Mouse (Mus musculus) embryonic facial prominence, embryonic 10.5 days (tissue): ENCODE results near the gene Pwwp2b. TPM values are rescaled to one million over a fixed set of nuclear protein-coding genes. Genes with fewer than 3 reads are reported as not detected.

Source experiments
- DNase-seq: peaks from one replicate; pipeline ENCODE4 v3.0.0-alpha.2; 2017; ENCODE audit warnings: low spot score
- H3K27ac ChIP-seq: fragments of 300-500 bp; sonication (generic); replicated peaks from 2 replicates; pipeline ENCODE4 v1.5.1; 2016; ENCODE audit warnings: mild to moderate bottlenecking
- H3K27me3 ChIP-seq: fragments of 300-500 bp; sonication (generic); replicated peaks from 2 replicates; pipeline ENCODE4 v1.6.1; 2016; ENCODE audit warnings: low read depth, mild to moderate bottlenecking; ENCODE audit not compliant: poor library complexity, severe bottlenecking
- H3K36me3 ChIP-seq: fragments of 300-500 bp; sonication (generic); replicated peaks from 2 replicates; pipeline ENCODE4 v1.6.1; 2016; ENCODE audit warnings: mild to moderate bottlenecking, moderate library complexity
- H3K4me1 ChIP-seq: fragments of 300-500 bp; sonication (generic); 2 replicates; pipeline ENCODE4 v1.6.1; 2016
- H3K4me3 ChIP-seq: fragments of 300-500 bp; sonication (generic); 2 replicates; pipeline ENCODE4 v1.5.1; 2016; ENCODE audit warnings: mild to moderate bottlenecking, moderate library complexity
- H3K9me3 ChIP-seq: fragments of 300-500 bp; sonication (generic); 2 replicates; pipeline ENCODE4 v1.6.1; 2016; ENCODE audit warnings: mild to moderate bottlenecking
- WGBS: fragments of 180-500 bp; shearing (Covaris S2); methylation state at CpG from one replicate; pipeline ENCODE4 v1.1.7; 2016; 5-methylcytosine and 5-hydroxymethylcytosine counted together
- polyA plus RNA-seq: library from polyadenylated mRNA; unstranded; fragments of >200 nt; fragmentation: Nextera tagmentation; extraction: Ambion mirVana; gene quantifications from 2 replicates; pipeline ENCODE4 v1.2.1, GENCODE M21; 2016

Gene Pwwp2b
- polyA plus RNA-seq, 1 experiment from 2014 or later, result 7.6 TPM

GRCm38 (mm10) chr7:139252566-139252965 is 4.3 kb downstream of the Pwwp2b start:
- H3K9me3 ChIP-seq, result no peaks in the 10 kb centered on the region
- H3K36me3 ChIP-seq, result peaks cover 28% of the 10 kb centered on the region
- DNase-seq, result no peak
- 89% methylated on average over 7 of the region's 7 CpGs for WGBS
- H3K27me3 ChIP-seq, result peaks cover 39% of the 10 kb centered on the region
- peaks cover 61% of the 10 kb centered on the region for H3K4me1 ChIP-seq
- H3K27ac ChIP-seq, result no peak overlapping the region
- H3K4me3 ChIP-seq, result no peak overlapping the region

DNA sequence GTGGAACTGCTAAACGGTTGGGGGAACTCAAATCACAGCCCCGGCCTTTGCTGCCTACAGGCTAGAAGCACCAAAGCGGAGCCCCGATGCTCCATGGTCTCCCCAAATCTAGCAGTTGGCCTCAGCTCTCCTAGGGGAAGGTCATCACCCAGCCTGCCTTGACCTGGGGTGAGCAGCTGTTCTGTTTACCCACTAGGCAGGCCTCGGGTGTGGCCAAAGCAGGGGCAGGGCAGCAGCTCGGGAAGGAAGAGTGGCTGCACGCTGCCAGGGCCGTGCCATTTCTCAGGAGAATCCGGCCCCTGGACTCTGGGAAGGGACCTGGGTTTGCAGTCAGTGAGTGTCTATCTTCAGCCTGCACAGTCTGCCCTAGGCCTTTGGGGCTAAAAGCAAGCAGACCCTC is 4.7 kb downstream of the Pwwp2b start:
- 76% methylated on average over 9 of the region's 9 CpGs for WGBS
- H3K36me3 ChIP-seq, result peaks cover 29% of the 10 kb centered on the region
- no peak overlapping the region for H3K4me3 ChIP-seq
- DNase-seq, result no peak
- peaks cover 60% of the 10 kb centered on the region for H3K4me1 ChIP-seq
- no peak overlapping the region; the same call in 1 of the 2 replicates for H3K27ac ChIP-seq
- H3K27me3 ChIP-seq, result peaks cover 34% of the 10 kb centered on the region
- no peaks in the 10 kb centered on the region for H3K9me3 ChIP-seq

DNA sequence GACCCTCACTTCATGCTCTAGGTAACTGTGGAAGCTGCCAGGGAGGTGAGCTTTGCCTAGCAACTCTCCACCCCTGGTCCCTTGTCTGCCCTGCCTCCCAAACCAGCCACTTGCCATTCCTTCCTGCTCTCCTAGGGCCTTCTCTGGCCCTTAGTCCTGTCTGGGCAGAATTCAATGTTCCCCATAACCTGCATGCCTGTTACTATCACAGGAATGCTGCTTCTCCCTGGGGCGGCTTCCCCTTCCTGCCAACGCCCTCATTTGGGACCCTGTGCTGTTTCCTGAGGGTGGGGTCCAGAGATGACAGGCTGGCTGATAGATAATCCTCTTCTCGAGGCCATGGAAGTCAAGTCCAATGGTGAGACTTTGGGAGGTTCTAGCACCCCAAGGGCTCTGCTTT is 5.2 kb downstream of the Pwwp2b start:
- WGBS, result 74% methylated on average over 3 of the region's 3 CpGs

DNA sequence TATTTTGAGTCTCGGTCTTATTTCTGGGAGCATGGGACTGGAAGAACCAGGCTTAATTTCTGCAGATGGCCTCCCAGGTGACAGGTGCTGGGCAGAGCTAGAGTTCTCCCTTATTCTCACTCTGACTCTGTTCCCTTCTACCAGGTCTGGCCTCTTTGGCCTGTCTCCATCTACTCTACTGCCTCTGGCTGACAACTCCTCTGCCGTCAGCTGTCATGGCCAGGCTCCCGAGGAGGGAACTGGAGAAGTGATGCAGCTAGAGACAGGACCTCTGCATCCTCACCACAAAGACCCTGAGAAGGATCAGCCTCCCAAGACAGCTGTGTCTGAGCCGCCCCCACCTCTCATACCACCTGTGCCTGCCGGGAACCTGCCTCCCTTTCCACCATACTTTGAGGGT is 6.3 kb downstream of the Pwwp2b start:
- H3K9me3 ChIP-seq, result no peaks in the 10 kb centered on the region
- no peak overlapping the region for H3K4me3 ChIP-seq
- peaks cover 23% of the 10 kb centered on the region for H3K27me3 ChIP-seq
- 87% methylated on average over 5 of the region's 5 CpGs for WGBS
- no peak for DNase-seq
- no peak overlapping the region for H3K27ac ChIP-seq
- H3K4me1 ChIP-seq, result peaks cover 55% of the 10 kb centered on the region
- peaks cover 29% of the 10 kb centered on the region for H3K36me3 ChIP-seq

More for the DNA sequence above, 5.2 kb downstream of the Pwwp2b start:
- peaks cover 34% of the 10 kb centered on the region for H3K27me3 ChIP-seq
- DNase-seq, result no peak
- H3K4me3 ChIP-seq, result no peak overlapping the region
- H3K4me1 ChIP-seq, result peaks cover 61% of the 10 kb centered on the region
- peaks cover 29% of the 10 kb centered on the region for H3K36me3 ChIP-seq
- H3K9me3 ChIP-seq, result no peaks in the 10 kb centered on the region
- H3K27ac ChIP-seq, result no peak overlapping the region

DNA sequence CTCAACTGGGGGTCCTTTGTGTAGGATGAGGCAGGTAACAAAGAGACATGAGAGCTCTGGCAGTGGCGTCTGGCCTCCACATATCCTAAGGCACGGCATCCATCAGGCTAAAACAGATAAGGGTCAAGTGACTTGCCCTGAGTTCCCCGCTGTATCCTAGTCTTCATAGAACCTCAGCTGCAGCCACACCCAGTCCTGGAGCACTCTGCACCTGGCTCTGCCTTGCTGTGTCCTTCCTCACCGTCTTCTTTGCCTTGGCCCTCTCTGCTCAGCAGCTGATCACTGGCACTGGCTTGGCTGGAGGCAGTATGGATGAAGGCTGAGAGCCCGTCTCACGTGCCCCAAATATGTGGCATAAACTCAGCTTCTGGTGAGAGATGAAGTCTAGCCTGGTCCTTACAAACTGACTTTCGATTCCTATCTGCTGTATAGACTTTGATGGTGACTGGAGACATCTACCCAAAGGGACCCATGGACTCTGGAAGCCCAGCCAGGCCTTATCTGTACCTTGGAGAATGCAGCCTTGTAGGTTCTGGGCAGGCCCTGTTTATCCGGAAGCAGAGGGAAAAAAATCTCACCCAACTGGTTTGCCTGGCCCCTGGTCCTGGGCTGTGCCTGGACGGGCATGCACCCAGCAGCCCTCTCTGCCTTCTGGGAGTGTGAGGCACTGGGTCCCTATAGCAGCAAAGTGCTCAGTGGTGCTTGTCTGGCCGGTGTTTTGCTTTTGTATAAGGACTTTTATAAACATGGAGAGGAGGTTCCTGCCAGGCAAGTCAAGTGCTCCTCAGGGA is 9.7 kb downstream of the Pwwp2b start:
- peaks cover 30% of the 10 kb centered on the region for H3K4me1 ChIP-seq
- no peaks in the 10 kb centered on the region for H3K27me3 ChIP-seq
- H3K27ac ChIP-seq, result peak overlapping the region; percentile 45
- 65% methylated on average over 10 of the region's 10 CpGs for WGBS
- peaks cover 47% of the 10 kb centered on the region for H3K36me3 ChIP-seq
- peak; percentile 46 for DNase-seq
- H3K9me3 ChIP-seq, result 0 out of 2 replicates have a peak, but pooled peaks cover 2% of the 10 kb centered on the region
- H3K4me3 ChIP-seq, result no peak overlapping the region

GRCm38 (mm10) chr7:139264337-139264736 is 16.1 kb downstream of the Pwwp2b start:
- H3K27ac ChIP-seq, result peak overlapping the region; percentile 51; the same call in 1 of the 2 replicates

GRCm38 (mm10) chr7:139265634-139266033 is 17.4 kb downstream of the Pwwp2b start:
- WGBS, result 75% methylated on average over 6 of the region's 6 CpGs
- no peak overlapping the region for H3K4me3 ChIP-seq
- H3K36me3 ChIP-seq, result peaks cover 8% of the 10 kb centered on the region
- H3K4me1 ChIP-seq, result peaks cover 22% of the 10 kb centered on the region
- no peak for DNase-seq
- no peak overlapping the region for H3K27ac ChIP-seq
- 0 out of 2 replicates have a peak, but pooled peaks cover 2% of the 10 kb centered on the region for H3K9me3 ChIP-seq
- H3K27me3 ChIP-seq, result no peaks in the 10 kb centered on the region

More at GRCm38 (mm10) chr7:139264337-139264736, 16.1 kb downstream of the Pwwp2b start:
- H3K9me3 ChIP-seq, result 0 out of 2 replicates have a peak, but pooled peaks cover 2% of the 10 kb centered on the region
- peaks cover 22% of the 10 kb centered on the region for H3K4me1 ChIP-seq
- WGBS, result 26% methylated on average over 4 of the region's 4 CpGs
- DNase-seq, result no peak
- peaks cover 18% of the 10 kb centered on the region for H3K36me3 ChIP-seq
- no peaks in the 10 kb centered on the region for H3K27me3 ChIP-seq
- no peak overlapping the region for H3K4me3 ChIP-seq

DNA sequence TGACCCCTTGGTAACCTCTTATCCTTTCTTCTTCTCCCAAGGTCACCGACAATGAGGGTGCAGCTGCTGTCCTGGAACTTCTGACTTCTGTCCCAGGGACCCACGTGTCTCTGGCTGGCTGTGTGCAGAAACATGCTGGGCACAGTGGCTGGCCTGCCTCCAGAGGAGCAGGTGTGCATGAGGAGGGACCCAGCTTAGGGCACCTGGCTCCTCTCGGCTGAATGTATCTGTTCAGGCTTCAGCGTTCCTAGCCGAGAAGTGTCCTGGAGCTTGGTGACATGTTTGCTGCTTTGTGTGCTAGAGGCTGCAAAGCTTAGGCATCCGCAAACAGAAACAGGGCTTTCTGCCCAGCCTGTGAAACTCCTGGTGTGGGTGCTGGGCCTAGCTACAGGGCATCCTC is 18.1 kb downstream of the Pwwp2b start:
- Histone ChIP-seq H3K4me1 (peaks cover 23% of the 10 kb centered on the region), H3K27me3 (no peaks in the 10 kb centered on the region), H3K9me3 (no peaks in the 10 kb centered on the region), H3K27ac (0 out of 2 replicates have a peak overlapping the region, but pooled peaks have one; percentile 44), H3K4me3 (no peak overlapping the region), H3K36me3 (peaks cover 2% of the 10 kb centered on the region; the same call in 1 of the 2 replicates)
- 83% methylated on average over 6 of the region's 6 CpGs for WGBS
- DNase-seq, result no peak

DNA sequence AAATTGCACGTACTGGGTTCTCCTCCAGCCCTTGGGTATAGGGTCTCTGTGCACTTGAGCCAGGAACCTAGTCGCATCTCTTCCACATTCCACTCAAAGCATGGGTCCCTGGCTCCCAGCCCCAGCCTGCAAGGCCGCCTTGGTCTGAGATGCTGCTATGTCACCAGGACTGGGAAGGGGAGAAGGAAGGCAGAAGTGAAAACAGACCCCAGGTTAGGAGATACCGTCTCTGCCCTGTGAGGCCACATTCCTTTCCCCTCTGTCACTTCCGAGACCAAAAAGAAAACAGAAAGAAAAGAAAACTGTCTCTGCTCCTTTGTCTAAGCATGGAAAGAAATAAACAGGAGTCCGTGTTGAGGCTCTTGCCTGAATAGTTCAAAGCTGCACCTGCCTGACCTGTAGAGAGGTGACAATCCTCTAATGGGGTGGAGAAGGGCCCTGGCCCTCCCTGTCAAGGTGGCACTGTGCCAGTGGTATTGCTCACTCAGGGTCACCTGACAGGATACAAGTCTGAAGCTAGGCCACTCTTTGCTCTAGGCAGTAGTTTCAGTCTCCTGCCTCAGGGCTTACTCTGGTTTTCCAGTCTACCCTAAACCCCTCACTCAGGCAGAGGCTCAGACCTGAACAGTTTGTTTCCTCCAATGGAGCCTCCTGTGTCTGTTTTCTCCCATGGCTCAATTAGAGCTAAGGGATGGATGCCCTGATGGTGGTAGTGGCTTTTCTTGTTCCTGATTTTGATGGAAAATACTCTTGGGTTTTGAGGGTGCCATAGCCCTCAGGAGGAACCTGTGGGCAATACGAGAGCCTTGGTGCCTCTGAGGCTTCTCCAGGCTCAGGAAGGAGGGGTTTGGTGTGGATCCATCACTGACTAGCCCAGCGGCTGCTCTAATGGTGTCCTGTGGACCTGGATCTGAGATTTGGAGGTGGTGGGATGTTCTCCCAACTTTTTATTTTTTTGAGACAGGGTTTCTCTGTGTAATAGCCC is 18.9 kb downstream of the Pwwp2b start:
- peaks cover 27% of the 10 kb centered on the region for H3K4me1 ChIP-seq
- no peaks in the 10 kb centered on the region for H3K9me3 ChIP-seq
- peak overlapping the region; percentile 44; the same call in 1 of the 2 replicates for H3K27ac ChIP-seq
- H3K4me3 ChIP-seq, result no peak overlapping the region
- H3K27me3 ChIP-seq, result no peaks in the 10 kb centered on the region
- 71% methylated on average over 8 of the region's 8 CpGs for WGBS
- no peak for DNase-seq
- H3K36me3 ChIP-seq, result no peaks in the 10 kb centered on the region; the same call in 1 of the 2 replicates

GRCm38 (mm10) chr7:139270738-139271137 is 22.5 kb downstream of the Pwwp2b start:
- no peak overlapping the region for H3K27ac ChIP-seq
- H3K9me3 ChIP-seq, result no peaks in the 10 kb centered on the region
- no peaks in the 10 kb centered on the region for H3K27me3 ChIP-seq
- H3K4me3 ChIP-seq, result no peak overlapping the region
- no peak for DNase-seq
- H3K36me3 ChIP-seq, result no peaks in the 10 kb centered on the region; the same call in 1 of the 2 replicates
- H3K4me1 ChIP-seq, result peaks cover 48% of the 10 kb centered on the region
- WGBS, result 65% methylated on average over 1 of the region's 1 CpGs

GRCm38 (mm10) chr7:139271871-139272270 is 23.6 kb downstream of the Pwwp2b start:
- Histone ChIP-seq H3K4me1 (peaks cover 45% of the 10 kb centered on the region), H3K36me3 (no peaks in the 10 kb centered on the region; the same call in 1 of the 2 replicates), H3K4me3 (no peak overlapping the region), H3K27me3 (no peaks in the 10 kb centered on the region), H3K27ac (0 out of 2 replicates have a peak overlapping the region, but pooled peaks have one; percentile 52), H3K9me3 (no peaks in the 10 kb centered on the region)
- DNase-seq, result no peak
- WGBS, result 91% methylated on average over 5 of the region's 5 CpGs
